Mouse (Mus musculus) spleen, postnatal 4 days (tissue): ENCODE results near the gene Echdc2.
A peak's percentile ranks its signal among the peaks of the same experiment; 100 is the strongest.

Experiments used
- DNase-seq, 2 experiments: peaks; one replicate each; pipeline ENCODE4 v3.0.0; 2022; ENCODE audit warnings: low spot score in 2 of 2

Gene Echdc2

DNA sequence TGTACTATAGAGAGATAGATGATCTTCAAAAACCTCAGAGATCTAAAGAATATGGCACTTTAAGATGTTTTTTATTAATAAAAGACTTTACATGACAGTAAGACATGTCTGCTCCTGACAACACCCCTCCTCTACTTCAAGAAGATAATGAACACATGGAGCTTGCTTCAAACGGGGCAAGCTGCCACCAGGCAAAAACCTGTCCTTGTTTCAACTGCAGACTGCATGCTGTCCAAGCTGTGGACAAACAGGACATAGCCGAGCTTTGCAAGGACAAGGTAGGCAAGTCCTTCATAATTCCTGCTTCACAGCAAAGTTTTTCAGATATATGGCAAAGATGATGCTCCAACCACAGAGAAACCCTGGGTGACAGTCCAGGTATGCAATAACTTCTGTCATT is 34.0 kb downstream of the Echdc2 start:
- DNase-seq = no peak

DNA sequence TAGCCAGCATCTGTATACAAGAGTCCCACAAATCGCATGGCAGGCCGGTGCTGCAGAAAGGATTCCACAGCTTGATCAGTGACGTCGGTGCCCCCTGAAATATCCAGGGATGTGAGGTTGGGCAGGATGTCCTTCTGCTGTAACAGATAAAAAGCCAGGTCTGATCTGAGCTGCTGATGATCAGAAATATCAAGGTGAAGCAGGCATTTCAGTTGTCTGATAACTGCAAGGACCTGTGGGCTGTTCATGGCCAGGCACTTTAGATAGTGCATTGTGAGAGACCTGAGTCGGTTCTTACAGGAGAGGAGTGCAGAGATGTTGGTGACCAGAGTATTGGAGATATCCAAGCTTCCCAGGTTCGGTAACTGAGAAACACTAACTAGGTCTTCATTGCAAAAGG is 39.4 kb downstream of the Echdc2 start:
- DNase-seq = no peak

DNA sequence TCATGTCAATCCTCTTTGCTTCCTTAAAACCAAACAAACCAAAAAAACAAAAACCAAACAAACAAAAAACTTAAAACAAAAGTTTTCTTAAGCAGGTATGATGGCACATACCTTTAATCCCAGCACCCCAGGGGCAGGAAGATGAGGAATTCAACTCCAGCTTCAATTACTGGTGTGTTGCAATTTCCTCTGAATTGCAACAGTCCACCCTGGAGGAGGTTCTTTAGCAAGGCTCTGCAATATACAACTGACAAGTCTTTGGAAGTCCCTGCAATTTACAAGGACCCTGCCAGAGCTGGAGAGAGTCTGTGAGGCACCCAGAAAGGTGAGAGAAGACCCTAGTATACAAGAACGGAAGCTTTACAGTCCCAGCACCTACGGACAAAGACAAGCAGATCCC is 47.8 kb downstream of the Echdc2 start:
- no peak for DNase-seq

DNA sequence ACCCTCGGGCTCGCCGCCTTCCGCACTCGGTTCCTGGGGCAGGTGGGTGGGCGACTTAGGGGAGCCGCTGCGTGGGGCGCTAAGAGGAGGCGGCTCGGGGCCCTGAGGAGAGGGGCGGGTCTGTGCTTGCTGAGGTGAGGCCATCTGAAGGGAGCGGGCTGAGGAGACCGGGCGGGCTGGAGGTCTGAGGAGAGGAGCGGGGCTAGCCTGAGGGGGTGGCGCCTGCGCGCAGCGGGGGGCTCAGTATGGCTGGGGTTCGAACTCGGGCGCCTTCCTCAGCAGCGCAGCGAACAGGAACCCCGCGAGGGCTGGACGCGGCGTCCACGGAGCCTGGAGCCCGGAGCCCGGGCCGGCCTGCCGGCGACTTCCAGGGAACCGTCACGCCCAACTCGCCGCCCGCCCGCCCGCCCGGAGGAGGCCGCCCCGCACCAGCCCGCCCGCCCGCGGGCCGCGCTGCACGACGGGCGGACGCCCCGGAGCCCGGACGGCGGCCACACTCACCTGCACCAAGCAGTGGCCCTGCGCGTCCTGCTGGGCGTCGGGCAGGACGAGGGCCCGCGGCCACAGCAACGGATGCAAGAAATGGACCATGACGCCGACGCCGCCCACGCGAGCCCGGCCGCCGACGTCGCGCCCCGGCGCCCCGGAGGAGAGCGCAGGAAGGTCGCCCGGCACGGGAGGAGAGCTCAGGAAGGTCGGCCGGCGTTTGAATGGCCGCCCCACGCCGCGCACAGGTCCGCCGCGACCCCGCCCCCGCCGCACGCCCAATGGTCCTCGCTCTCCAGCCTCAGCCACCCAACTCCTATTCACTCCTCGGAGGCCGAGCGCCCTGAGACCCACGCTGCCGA is 52.3 kb downstream of the Echdc2 start, which contains the start of gene Zyg11a:
Gene Zyg11a (minus strand): TSS at position 717 of the 848 bp plus-strand sequence.
- DNase-seq = peak in 1 of 2 experiments; percentile 62

DNA sequence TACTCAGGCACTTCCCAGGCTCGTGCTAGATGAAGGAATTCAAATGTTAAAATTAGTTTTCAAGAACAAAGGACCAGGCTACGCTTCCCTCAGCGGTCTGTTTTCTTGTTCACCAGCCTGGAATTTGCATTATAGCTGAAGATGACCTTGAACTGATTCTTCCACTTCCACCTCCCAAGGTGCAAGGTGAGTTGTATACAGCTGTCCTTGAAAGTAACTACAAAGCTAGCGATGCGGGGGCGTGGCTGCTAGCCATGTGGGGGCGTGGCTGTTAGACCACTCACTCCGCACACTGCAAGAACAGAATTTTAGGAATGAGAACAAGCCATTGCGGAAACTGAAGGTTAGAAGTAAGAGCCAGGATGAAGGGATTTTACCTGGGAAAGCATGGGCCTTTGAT is 53.8 kb downstream of the Echdc2 start:
- no peak for DNase-seq

DNA sequence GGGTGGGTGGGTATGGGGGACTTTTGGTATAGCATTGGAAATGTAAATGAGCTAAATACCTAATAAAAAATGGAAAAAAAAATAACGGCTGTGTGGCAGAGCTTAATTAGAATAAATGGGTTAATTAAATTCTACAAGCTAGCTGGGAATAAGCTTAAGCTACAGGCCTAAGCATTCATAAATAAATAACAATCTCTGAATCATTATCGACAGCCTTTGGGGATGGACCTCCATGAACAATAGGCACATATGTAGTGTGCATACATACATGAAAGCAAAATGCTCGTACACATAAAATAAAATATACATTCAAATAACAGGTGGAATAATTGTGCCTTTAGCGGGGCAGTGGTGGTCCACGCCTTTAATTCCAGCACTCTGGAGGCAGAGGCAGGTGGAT is 57.3 kb downstream of the Echdc2 start:
- no peak for DNase-seq

DNA sequence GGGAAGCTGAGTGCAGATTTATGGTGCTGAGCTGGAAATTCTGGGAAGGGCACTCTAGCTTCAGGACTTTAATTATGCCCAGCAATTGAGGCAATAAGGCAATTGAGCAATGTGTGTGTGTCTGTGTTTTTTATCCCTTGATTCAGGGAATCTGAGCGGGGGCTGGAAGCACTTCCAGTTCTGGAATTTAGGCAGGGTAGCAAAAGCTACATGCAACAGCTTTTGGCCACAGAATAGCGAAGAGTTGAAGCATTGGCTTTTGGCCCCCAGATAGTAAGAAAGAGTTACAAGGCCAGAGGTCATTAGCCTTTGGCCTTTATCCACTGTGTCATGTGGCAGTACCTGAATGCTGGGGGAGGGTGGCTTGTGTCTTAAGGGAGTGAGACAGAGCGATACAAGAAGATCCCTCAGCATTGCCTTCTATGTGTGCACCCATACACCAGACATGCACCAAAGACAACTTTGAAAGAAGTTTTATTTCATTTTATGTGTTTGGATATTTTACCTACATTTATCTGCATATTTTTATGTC is 60.2 kb downstream of the Echdc2 start:
- no peak for DNase-seq
